Mouse (Mus musculus) G1E (cell line): ENCODE data around the gene Bmpr1a.

Source experiments
- CTCF ChIP-seq: IDR thresholded peaks from 2 replicates; pipeline ENCODE4 v1.5.1; 2012; ENCODE audit warnings: low read depth, low read length, inconsistent platforms, mixed read lengths
- GATA1 ChIP-seq: IDR thresholded peaks from 2 replicates; pipeline ENCODE4 v1.6.1; 2012; ENCODE audit warnings: borderline replicate concordance, low read length, inconsistent platforms, mixed read lengths
- GATA2 ChIP-seq: IDR thresholded peaks from 2 replicates; pipeline ENCODE4 v1.6.1; 2012; ENCODE audit warnings: low read depth, low read length, inconsistent platforms, borderline replicate concordance
- TAL1 ChIP-seq: conservative IDR thresholded peaks from 2 replicates; pipeline ENCODE4 v1.6.1; 2012; ENCODE audit warnings: low read depth, low read length, inconsistent platforms, mixed read lengths

- TF ChIP-seq CTCF, result no peak
- no peak for TF ChIP-seq GATA2
- no peak for TF ChIP-seq TAL1
- TF ChIP-seq GATA1, result no peak
These were observed 37.6 kb upstream of the Bmpr1a start for GRCm38 (mm10) chr14:34540685-34541162.
